Mouse (Mus musculus): Measurements from ENCODE around the gene Nudt16l1. TPM values are rescaled to one million over a fixed set of nuclear protein-coding genes. Genes with fewer than 3 reads are reported as not detected.

Gene Nudt16l1
- 10 to 100 TPM; 50.6 to 67.6 TPM for total RNA-seq (2021)
- polyA plus RNA-seq (2012; rRNA removed): 125 and 130 TPM in 2 replicates
- long read RNA-seq, transcript Nudt16l1-205 (3 exons, 1,618 nt): major isoform, 39 of 50 reads
- long read RNA-seq, partial matches to known transcripts: 0 of 50 reads
- long read RNA-seq, other reads (novel, unspliced or antisense): 5 of 50 reads

- no peak for DNase-seq
Observed at GRCm38 (mm10) chr16:4938461-4938860, at the start of gene Nudt16l1. Nudt16l1 (plus strand) TSS chr16:4938761.

DNA sequence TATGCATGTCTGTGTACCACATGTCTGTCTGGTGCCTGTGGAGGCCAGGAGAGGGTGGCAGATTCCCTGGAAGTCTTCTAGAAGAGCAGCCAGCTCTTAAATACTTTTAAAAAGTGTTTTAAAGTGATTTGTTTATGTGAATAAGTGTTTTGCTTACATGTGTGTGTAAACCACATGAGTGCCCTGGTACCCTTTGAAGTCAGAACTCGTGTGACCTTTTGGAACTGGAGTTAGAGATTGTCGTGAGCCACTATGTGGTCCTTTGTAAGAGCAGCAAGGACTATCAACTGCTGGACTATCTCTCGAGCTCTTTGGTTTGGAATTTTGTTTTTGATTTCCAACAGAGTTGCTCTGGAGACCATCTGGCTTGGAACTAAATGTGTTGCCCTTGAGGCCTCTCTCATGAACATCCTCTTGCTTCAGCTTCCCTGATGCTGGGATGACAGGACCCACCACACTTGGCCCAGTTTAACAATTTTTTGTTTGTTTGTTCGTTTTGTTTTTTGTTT, 48.3 kb upstream of the Nudt16l1 start:
- no peak for DNase-seq

DNA sequence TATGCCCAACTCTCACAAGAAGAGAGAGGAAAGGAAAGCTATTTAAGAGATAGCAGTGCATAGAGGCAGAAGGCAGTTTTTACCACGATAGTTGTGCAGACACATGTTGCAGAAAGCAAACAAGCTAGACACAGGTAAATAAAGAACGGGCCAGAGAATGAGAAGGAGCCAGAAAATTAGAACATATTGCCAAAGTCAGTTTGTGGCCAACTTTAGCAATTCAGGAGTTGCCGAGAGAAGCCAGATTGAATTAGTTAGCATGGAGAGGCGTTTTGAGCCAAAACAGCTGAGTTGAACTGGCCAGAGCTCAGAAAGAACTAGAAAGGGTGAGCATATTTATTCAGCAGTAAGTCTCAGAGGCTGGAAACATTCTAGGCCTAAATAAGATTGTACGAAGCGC, 46.4 kb upstream of the Nudt16l1 start:
- no peak for DNase-seq

DNA sequence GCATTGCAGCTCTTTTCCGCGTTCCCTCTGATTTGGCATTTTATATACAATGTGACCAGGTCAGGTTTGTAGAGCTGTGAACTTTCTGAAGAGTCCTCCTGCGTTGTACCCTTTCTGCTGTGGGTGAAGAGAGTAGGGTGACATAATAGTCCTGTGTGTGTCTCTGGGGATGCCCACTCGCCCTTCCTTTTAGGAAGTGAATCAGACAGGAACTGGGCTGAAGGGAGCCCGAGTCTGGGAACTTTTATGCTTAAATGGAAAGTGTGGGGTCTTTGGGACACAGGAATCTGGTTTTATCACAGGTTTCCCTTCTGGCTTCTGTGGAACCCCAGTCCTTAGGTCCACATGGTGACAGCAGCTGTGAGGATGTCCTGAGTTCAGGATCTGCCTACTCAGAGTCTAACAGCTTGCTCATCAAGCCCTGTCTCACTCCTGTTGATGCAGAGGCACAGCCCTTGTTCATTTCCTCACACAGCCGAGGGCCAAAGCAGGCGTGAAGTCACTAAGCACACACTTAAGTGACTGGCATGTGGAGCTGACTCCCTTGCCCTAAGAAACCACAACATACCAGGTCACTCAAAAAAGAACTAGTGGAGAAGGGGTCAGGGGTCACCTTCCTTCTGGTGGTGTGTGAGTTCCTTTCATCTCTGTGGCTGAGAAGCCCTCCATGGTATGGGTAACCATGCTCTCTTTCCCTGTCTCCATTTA, 44.2 kb upstream of the Nudt16l1 start:
- DNase-seq: no peak

- peak; percentile 59 for DNase-seq
Observed at GRCm38 (mm10) chr16:4896249-4897027, 42.1 kb upstream of the Nudt16l1 start.

- DNase-seq: no peak
Observed at GRCm38 (mm10) chr16:4897146-4897730, 41.3 kb upstream of the Nudt16l1 start.

DNA sequence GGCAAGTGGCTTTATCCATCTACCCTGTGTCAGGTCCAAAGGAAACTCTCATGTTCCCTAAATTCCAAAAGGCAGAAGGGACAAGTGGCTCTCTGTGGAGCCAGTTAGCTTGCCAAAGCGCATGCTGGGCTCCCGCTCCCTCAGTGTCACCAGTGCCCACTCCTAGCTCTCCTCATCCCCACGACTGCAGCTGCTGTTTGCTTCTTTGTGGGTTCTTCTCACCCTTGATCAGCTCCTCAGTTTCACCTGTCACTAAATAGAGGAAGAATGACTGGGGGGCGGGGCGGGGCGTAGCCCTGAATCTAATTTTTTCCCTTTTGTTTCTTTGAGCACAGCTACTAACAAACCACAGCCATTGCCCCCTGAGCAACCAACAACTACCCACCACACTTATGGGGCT, 39.7 kb upstream of the Nudt16l1 start:
- DNase-seq: no peak

DNA sequence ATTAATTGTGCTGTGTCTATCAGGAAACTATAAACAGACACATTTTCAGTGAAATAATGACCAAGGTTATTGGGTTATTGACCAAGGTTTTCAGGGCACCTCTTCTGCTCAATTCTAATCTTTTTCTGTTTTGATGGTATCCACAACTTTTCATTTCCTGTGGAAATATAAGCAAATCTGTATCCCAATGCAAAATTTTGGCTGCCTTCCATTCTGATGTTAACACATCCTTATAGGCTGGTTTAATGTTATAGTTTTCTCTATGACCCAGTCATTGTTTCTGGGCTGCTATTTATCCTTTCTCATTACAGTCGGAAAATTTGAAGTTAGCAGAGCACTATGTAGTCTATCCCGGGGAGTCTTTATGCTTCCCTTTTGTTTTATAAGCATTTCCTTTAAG, 38.9 kb upstream of the Nudt16l1 start:
- no peak for DNase-seq

GRCm38 (mm10) chr16:4901167-4901566, 37.4 kb upstream of the Nudt16l1 start:
- DNase-seq: no peak

GRCm38 (mm10) chr16:4902390-4902789, 36.2 kb upstream of the Nudt16l1 start:
- no peak for DNase-seq

GRCm38 (mm10) chr16:4903491-4904102, 35.0 kb upstream of the Nudt16l1 start:
- DNase-seq: peak; percentile 52

- no peak for DNase-seq
Observed at GRCm38 (mm10) chr16:4904878-4905277, 33.7 kb upstream of the Nudt16l1 start.

GRCm38 (mm10) chr16:4905591-4905990, 33.0 kb upstream of the Nudt16l1 start:
- no peak for DNase-seq

DNA sequence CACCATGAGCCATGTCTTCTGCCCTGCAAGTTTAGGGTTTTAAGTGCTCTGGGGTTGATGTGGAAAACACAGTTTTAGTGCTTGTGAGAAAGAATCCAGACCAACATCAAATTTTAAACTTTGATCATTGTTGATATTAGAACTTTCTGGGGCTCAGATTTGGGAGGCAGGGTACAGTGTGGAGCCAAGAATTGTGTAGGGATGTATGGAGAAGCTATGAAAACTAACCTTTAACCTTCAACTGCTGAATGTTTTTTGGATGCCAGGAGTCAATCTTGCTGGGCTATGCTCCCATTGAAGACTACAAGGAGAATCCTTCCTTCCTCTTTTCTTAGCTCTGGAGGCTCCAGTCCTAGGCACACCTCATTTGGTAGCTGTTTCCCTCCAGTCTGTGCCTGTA, 32.0 kb upstream of the Nudt16l1 start:
- no peak for DNase-seq

DNA sequence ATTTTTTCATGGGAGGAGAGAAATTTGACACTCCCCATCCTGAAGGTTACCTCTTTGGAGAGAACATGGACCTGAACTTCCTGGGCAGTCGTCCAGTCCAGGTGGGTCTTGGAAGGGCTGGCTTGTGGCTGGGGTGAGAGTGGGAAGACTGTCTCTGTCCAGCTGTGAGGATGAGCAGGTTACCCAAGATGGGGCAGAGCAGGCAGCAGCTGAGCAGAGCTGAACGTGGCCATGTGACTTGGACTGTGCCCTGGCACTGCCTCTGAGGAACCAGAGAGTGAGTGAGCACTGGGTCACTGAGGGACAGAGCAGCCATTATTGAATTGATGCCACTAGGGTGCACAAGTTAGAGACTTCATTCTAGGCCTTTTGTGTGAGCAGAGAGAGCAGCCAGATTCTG, 31.2 kb upstream of the Nudt16l1 start:
- no peak for DNase-seq

- DNase-seq: no peak
Observed at GRCm38 (mm10) chr16:4907972-4908371, 30.6 kb upstream of the Nudt16l1 start.

- DNase-seq: no peak
Observed at GRCm38 (mm10) chr16:4909745-4910144, 28.8 kb upstream of the Nudt16l1 start.

DNA sequence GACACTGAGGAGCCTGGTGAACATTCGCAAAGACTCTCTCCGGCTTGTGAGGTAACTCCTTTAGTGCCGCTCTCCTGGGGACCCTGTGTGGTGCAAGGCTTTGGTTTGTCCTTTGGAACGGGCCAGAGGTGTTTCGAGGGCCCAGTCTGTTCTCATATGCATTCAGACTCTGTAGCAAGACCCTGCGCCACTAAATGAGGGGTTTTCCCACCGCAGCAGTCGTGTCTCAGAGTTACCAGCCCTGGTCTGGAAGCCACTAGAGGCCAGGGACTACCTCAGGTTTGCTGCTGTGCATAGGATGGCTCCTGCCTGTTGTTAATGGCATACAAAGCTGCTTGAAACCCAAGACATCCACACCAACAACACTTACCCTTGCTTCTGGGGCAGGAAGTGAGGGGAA, 27.8 kb upstream of the Nudt16l1 start:
- DNase-seq: no peak

GRCm38 (mm10) chr16:4912074-4912648, 26.4 kb upstream of the Nudt16l1 start:
- no peak for DNase-seq

DNA sequence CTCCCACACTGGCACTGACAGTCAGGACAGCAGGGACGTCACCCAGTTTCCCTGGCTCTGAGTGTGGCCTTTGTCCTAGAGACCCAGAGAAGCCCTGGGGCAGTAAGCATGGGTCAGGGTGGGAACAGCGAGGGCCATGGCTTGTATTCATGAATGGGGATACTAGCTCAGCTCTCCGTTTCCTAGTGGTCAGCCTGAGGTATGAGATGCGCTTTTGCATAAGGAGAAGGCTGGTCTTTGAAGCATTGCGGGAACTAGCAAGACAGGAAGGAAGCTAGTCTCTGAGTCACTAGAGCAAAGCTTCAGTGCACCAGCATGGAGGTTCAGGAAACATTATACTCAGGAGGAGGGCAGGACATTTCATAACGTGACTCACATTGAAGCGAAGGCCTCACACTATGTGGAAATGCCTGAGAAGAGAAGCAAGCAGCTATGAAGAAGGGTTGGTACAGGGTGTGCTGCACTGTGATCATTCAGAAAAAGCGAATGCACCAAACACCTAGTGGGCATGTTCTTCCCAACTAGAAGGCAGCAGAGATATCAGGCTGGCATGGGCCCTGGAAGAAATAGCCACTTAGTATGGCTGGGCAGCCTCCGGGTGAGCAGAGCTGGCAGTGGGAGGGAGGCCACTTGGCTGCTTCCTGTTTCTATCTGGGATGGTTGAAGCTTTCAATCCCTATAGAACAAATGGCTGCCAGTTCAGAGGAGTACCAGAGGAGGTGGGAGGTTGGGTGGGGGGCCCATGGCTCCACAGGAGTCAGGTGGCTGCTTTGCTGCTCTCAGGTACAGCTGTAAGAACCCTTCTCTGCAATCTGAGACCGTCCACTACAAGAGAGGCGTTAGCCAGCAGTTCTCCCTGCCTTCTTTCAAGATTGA, 25.4 kb upstream of the Nudt16l1 start:
- peak; percentile 58 for DNase-seq
